Mouse (Mus musculus) heart, embryonic 10.5 days (tissue): ENCODE measurements around the gene Yipf4. TPM values are rescaled to one million over a fixed set of nuclear protein-coding genes. Genes with fewer than 3 reads are reported as not detected.
A peak's percentile ranks its signal among the peaks of the same experiment; 100 is the strongest.

ENCODE experiments used
- DNase-seq: peaks from one replicate; pipeline ENCODE4 v3.0.0-alpha.2; 2017; ENCODE audit warnings: low spot score
- H3K27ac ChIP-seq: fragments of 300-500 bp; sonication (generic); 2 replicates; pipeline ENCODE4 v1.5.1; 2016; ENCODE audit warnings: mild to moderate bottlenecking
- H3K27me3 ChIP-seq: fragments of 300-500 bp; sonication (generic); 2 replicates; pipeline ENCODE4 v1.6.1; 2016; ENCODE audit warnings: mild to moderate bottlenecking; ENCODE audit not compliant: poor library complexity, insufficient read depth, severe bottlenecking
- H3K36me3 ChIP-seq: fragments of 300-500 bp; sonication (generic); 2 replicates; pipeline ENCODE4 v1.6.1; 2016; ENCODE audit warnings: mild to moderate bottlenecking, moderate library complexity
- H3K4me1 ChIP-seq: fragments of 300-500 bp; sonication (generic); 2 replicates; pipeline ENCODE4 v1.6.1; 2016; ENCODE audit warnings: mild to moderate bottlenecking
- H3K4me3 ChIP-seq: fragments of 300-500 bp; sonication (generic); 2 replicates; pipeline ENCODE4 v1.5.1; 2016; ENCODE audit warnings: mild to moderate bottlenecking, moderate library complexity
- H3K9me3 ChIP-seq: fragments of 300-500 bp; sonication (generic); 2 replicates; pipeline ENCODE4 v1.6.1; 2016; ENCODE audit warnings: mild to moderate bottlenecking, moderate library complexity
- WGBS: fragments of 180-500 bp; shearing (Covaris S2); methylation state at CpG from one replicate; pipeline ENCODE4 v1.1.7; 2016; 5-methylcytosine and 5-hydroxymethylcytosine counted together
- polyA plus RNA-seq: library from polyadenylated mRNA; unstranded; fragments of >200 nt; fragmentation: Nextera tagmentation; extraction: Ambion mirVana; gene quantifications from 2 replicates; pipeline ENCODE4 v1.2.1, GENCODE M21; 2016

Gene Yipf4
- polyA plus RNA-seq, 1 experiment from 2014 or later: 36.3 TPM

DNA sequence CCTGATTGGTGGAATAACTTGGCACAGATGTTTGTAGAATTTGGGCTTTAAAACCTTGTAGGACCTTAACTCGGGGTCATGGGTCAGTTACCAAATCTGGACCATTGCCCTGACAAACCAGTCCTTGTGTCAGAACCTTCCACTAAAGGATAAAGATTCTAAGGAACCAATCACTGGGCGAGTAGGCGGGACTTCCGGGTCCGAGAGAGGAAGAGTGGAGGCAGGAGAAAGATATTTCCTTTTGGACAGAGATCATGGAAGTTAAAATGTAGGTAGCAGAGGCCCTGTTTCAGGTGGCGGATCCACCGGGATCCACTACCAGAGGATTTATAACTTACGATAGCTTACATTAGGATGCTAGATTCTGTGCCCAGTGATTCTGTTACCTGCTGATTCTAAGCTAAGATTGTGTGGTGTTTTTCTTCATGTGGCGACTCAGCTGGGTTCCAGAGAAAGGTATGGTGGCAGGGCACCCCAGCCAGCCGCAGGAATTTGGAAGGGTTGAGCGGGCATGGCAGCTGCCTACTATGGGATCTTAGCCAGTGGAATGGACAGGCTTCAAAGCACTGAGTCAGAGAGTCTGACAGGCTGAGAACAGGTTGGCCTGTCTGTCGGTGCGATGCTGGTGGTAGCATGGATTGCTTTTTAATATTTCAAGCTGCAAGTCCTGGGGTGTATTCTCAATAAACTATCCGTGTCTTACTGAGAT is 8.8 kb upstream of the Yipf4 start:
- H3K4me1 ChIP-seq: no peaks in the 10 kb centered on the region
- no peaks in the 10 kb centered on the region for H3K9me3 ChIP-seq
- H3K4me3 ChIP-seq: no peak overlapping the region
- H3K36me3 ChIP-seq: no peaks in the 10 kb centered on the region
- H3K27ac ChIP-seq: no peak overlapping the region
- WGBS: 77% methylated on average over 14 of the region's 14 CpGs
- DNase-seq: no peak
- no peaks in the 10 kb centered on the region for H3K27me3 ChIP-seq

- H3K27me3 ChIP-seq: no peaks in the 10 kb centered on the region
- peak overlapping the region; percentile 98 for H3K4me3 ChIP-seq
- peaks cover 24% of the 10 kb centered on the region for H3K36me3 ChIP-seq
- no peaks in the 10 kb centered on the region for H3K4me1 ChIP-seq
- H3K9me3 ChIP-seq: no peaks in the 10 kb centered on the region
- DNase-seq: no peak
- H3K27ac ChIP-seq: peak overlapping the region; percentile 94
- under 1% methylated on average over 12 of the region's 12 CpGs for WGBS
Observed at GRCm38 (mm10) chr17:74489901-74490220, 568 bp downstream of the Yipf4 start.

DNA sequence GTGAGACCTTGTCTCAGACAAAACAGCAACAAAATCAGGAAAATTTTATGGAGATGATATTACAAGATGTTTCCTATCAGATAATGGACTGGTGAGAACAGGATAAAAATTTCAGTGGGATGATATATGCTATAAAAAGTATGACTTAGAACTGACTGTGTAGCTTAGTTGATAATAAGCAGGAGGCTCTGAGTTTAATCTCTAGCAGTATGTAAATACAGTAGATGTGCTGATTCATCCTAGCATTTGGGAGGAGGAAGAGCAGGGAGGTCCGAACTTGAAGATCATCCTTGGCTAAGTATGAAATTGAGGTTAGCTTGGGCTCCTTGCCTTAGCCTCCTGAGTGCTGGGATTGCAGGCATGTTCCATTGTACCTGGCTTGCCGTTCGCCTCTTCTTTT is 2.3 kb downstream of the Yipf4 start:
- DNase-seq: no peak
- Histone ChIP-seq H3K4me1 (no peaks in the 10 kb centered on the region), H3K36me3 (peaks cover 38% of the 10 kb centered on the region), H3K4me3 (no peak overlapping the region), H3K9me3 (no peaks in the 10 kb centered on the region), H3K27ac (no peak overlapping the region), H3K27me3 (no peaks in the 10 kb centered on the region)
- 88% methylated on average over 3 of the region's 3 CpGs for WGBS

GRCm38 (mm10) chr17:74500204-74500603 is 10.9 kb downstream of the Yipf4 start:
- Histone ChIP-seq H3K27ac (no peak overlapping the region), H3K4me3 (no peak overlapping the region), H3K27me3 (no peaks in the 10 kb centered on the region), H3K4me1 (no peaks in the 10 kb centered on the region), H3K36me3 (peaks cover 48% of the 10 kb centered on the region), H3K9me3 (no peaks in the 10 kb centered on the region)
- no peak for DNase-seq
- WGBS: 94% methylated on average over 4 of the region's 4 CpGs

- no peak for DNase-seq
- Histone ChIP-seq H3K27ac (no peak overlapping the region), H3K4me1 (no peaks in the 10 kb centered on the region), H3K27me3 (no peaks in the 10 kb centered on the region), H3K9me3 (no peaks in the 10 kb centered on the region), H3K4me3 (no peak overlapping the region), H3K36me3 (peaks cover 40% of the 10 kb centered on the region)
Observed at GRCm38 (mm10) chr17:74501085-74501484, 11.8 kb downstream of the Yipf4 start.

DNA sequence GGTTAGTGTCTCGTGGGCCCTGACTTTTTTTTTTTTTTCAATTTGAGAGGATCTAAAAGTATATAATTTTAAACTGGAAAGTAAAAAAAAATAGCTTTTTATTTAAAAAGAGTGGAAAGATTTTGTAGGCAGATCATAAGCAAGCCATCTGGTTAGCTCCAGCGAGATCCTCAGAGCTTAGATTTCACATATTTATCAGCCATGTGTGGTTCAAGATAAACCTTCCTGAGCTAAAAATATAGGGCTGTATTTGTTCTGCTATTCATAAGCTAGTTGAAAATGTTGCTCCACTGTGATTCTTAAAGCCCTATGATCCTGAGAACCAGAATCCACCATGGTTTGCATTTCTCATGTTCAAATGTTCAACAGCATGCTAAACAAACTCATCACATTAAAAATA is 18.6 kb downstream of the Yipf4 start:
- no peaks in the 10 kb centered on the region for H3K36me3 ChIP-seq
- H3K9me3 ChIP-seq: no peaks in the 10 kb centered on the region
- H3K27me3 ChIP-seq: no peaks in the 10 kb centered on the region
- no peak overlapping the region for H3K27ac ChIP-seq
- WGBS: 57% methylated on average over 2 of the region's 2 CpGs
- no peaks in the 10 kb centered on the region for H3K4me1 ChIP-seq
- no peak for DNase-seq
- H3K4me3 ChIP-seq: no peak overlapping the region

GRCm38 (mm10) chr17:74508600-74508999 is 19.3 kb downstream of the Yipf4 start:
- Histone ChIP-seq H3K36me3 (no peaks in the 10 kb centered on the region), H3K27ac (no peak overlapping the region), H3K4me1 (no peaks in the 10 kb centered on the region), H3K9me3 (no peaks in the 10 kb centered on the region), H3K27me3 (no peaks in the 10 kb centered on the region), H3K4me3 (no peak overlapping the region)
- DNase-seq: no peak
- 93% methylated on average over 3 of the region's 3 CpGs for WGBS

- H3K36me3 ChIP-seq: no peaks in the 10 kb centered on the region
- no peaks in the 10 kb centered on the region for H3K27me3 ChIP-seq
- no peak overlapping the region for H3K4me3 ChIP-seq
- DNase-seq: no peak
- 75% methylated on average over 2 of the region's 2 CpGs for WGBS
- no peaks in the 10 kb centered on the region for H3K9me3 ChIP-seq
- no peak overlapping the region for H3K27ac ChIP-seq
- no peaks in the 10 kb centered on the region for H3K4me1 ChIP-seq
Observed at GRCm38 (mm10) chr17:74512308-74512707, 23.0 kb downstream of the Yipf4 start.

GRCm38 (mm10) chr17:74522797-74523723 is 33.8 kb downstream of the Yipf4 start:
- H3K27me3 ChIP-seq: no peaks in the 10 kb centered on the region
- H3K4me3 ChIP-seq: no peak overlapping the region
- H3K27ac ChIP-seq: no peak overlapping the region
- no peaks in the 10 kb centered on the region for H3K36me3 ChIP-seq
- peaks cover 12% of the 10 kb centered on the region for H3K4me1 ChIP-seq
- no peaks in the 10 kb centered on the region for H3K9me3 ChIP-seq
- WGBS: 77% methylated on average over 8 of the region's 8 CpGs
- no peak for DNase-seq

DNA sequence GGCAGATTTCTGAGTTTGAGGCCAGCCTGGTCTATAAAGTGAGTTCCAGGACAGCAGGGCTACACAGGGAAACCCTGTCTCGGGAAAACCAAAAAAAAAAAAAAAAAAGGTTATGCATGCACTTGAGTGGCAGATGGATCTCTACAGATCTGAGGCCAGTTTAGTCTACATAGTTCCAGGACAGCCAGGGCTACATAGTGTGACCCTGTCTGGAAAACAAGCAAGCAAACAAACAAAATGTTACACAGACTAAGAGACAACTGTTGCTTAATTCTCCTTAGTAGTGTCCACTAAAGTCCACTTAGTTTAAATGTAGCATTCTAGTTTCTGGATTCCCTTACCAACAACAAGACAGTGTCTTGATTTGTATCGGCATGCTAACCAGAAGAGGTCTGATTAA is 36.8 kb downstream of the Yipf4 start:
- Histone ChIP-seq H3K4me1 (peaks cover 21% of the 10 kb centered on the region), H3K4me3 (no peak overlapping the region), H3K9me3 (no peaks in the 10 kb centered on the region), H3K27ac (no peak overlapping the region), H3K36me3 (no peaks in the 10 kb centered on the region), H3K27me3 (no peaks in the 10 kb centered on the region)
- WGBS: 85% methylated on average over 2 of the region's 2 CpGs
- no peak for DNase-seq

GRCm38 (mm10) chr17:74526806-74527653 is 37.7 kb downstream of the Yipf4 start:
- H3K27me3 ChIP-seq: no peaks in the 10 kb centered on the region
- 85% methylated on average over 9 of the region's 9 CpGs for WGBS

DNA sequence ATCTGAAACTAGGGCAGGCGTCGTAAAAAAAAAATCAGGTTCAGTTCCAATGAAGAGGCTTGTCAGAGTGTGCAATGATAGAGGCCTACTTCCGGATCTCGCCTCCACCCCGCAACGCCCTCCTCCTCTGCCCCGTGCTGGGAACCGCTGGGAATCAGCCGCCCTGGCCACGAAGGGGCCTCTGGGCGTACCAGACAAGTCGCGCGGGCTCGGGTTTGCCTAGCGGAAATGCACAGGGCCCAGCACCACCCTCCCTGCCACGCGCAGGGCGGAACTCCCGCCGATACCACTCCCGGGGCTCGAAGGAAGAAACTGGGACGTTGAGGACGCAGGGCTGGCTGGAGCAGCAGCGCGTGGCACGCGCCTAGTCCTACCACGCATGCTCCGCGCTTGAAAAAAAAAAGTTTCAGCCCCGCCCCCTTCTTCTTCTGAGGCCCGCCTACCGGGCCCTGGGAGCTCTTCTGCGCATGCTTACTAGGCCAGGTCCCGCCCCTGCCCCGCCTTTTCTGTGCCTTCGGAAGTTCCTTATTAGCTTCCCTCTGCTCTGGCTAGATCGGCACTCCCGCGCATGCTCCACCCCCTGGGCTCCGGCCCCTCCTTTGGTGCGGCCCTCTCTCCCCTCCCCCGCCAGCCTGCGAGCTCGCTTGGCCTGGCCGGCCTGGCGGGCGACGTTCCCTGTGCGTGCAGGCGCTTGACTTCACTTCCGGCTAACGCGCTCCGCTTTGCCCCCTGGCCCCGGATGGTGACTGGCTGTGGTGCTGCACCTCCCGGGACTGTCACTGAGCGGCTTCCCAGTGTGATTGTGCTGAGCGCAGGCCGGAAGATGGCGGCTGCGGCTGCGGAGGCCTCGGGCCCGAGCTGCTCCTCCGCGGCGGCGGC is 38.7 kb downstream of the Yipf4 start, which contains the start of gene Birc6:
Gene Birc6, plus strand, starts transcription at position 567 of the 879 bp plus-strand sequence.
- no peaks in the 10 kb centered on the region for H3K9me3 ChIP-seq
- peak within 1 kb of the TSS; percentile 82 for H3K4me3 ChIP-seq
- H3K36me3 ChIP-seq: no peaks in the 10 kb centered on the region
- peak; percentile 100 for DNase-seq
- H3K27ac ChIP-seq: peak within 1 kb of the TSS; percentile 95
- H3K4me1 ChIP-seq: peaks cover 21% of the 10 kb centered on the region
- no peaks in the 10 kb centered on the region for H3K27me3 ChIP-seq
- under 1% methylated on average over 71 of the region's 71 CpGs for WGBS

More at GRCm38 (mm10) chr17:74526806-74527653, 37.7 kb downstream of the Yipf4 start:
- H3K9me3 ChIP-seq: no peaks in the 10 kb centered on the region
- H3K4me1 ChIP-seq: peaks cover 21% of the 10 kb centered on the region
- no peak for DNase-seq
- H3K36me3 ChIP-seq: no peaks in the 10 kb centered on the region
- H3K27ac ChIP-seq: peak overlapping the region; percentile 95
- H3K4me3 ChIP-seq: peak overlapping the region; percentile 82
